Mouse (Mus musculus): ENCODE measurements around the gene Sall1. TPM values are rescaled to one million over a fixed set of nuclear protein-coding genes. Genes with fewer than 3 reads are reported as not detected.

Gene Sall1
- total RNA-seq, 1 experiment from 2014 or later, result not detected

GRCm38 (mm10) chr8:89012024-89012712 lies 31.8 kb downstream of the Sall1 start:
- no peak for ATAC-seq (replicated peaks in 1 of 2; ENCODE audit: insufficient read depth in 1 of 2, low FRiP score in 2 of 2, low TSS enrichment in 1 of 2, low read depth in 1 of 2, poor library complexity in 2 of 2, severe bottlenecking in 2 of 2)

- no peak for ATAC-seq (replicated peaks in 1 of 2; ENCODE audit: insufficient read depth in 1 of 2, low FRiP score in 2 of 2, low TSS enrichment in 1 of 2, low read depth in 1 of 2, poor library complexity in 2 of 2, severe bottlenecking in 2 of 2)
These were observed 35.2 kb downstream of the Sall1 start for GRCm38 (mm10) chr8:89008784-89009183.

- ATAC-seq (replicated peaks in 1 of 2; ENCODE audit: insufficient read depth in 1 of 2, low FRiP score in 2 of 2, low TSS enrichment in 1 of 2, low read depth in 1 of 2, poor library complexity in 2 of 2, severe bottlenecking in 2 of 2), result no peak
These were observed 36.8 kb downstream of the Sall1 start for GRCm38 (mm10) chr8:89007114-89007513.

- no peak for ATAC-seq (replicated peaks in 1 of 2; ENCODE audit: insufficient read depth in 1 of 2, low FRiP score in 2 of 2, low TSS enrichment in 1 of 2, low read depth in 1 of 2, poor library complexity in 2 of 2, severe bottlenecking in 2 of 2)
These were observed 37.5 kb downstream of the Sall1 start for GRCm38 (mm10) chr8:89006426-89006825.

- no peak for ATAC-seq (replicated peaks in 1 of 2; ENCODE audit: insufficient read depth in 1 of 2, low FRiP score in 2 of 2, low TSS enrichment in 1 of 2, low read depth in 1 of 2, poor library complexity in 2 of 2, severe bottlenecking in 2 of 2)
These were observed 38.2 kb downstream of the Sall1 start for GRCm38 (mm10) chr8:89005797-89006196.

GRCm38 (mm10) chr8:89004041-89004440 lies 39.9 kb downstream of the Sall1 start:
- no peak for ATAC-seq (replicated peaks in 1 of 2; ENCODE audit: insufficient read depth in 1 of 2, low FRiP score in 2 of 2, low TSS enrichment in 1 of 2, low read depth in 1 of 2, poor library complexity in 2 of 2, severe bottlenecking in 2 of 2)

GRCm38 (mm10) chr8:89003336-89003896 lies 40.5 kb downstream of the Sall1 start:
- no peak for ATAC-seq (replicated peaks in 1 of 2; ENCODE audit: insufficient read depth in 1 of 2, low FRiP score in 2 of 2, low TSS enrichment in 1 of 2, low read depth in 1 of 2, poor library complexity in 2 of 2, severe bottlenecking in 2 of 2)

- ATAC-seq (replicated peaks in 1 of 2; ENCODE audit: insufficient read depth in 1 of 2, low FRiP score in 2 of 2, low TSS enrichment in 1 of 2, low read depth in 1 of 2, poor library complexity in 2 of 2, severe bottlenecking in 2 of 2), result no peak
These were observed 41.8 kb downstream of the Sall1 start for GRCm38 (mm10) chr8:89002128-89002527.

GRCm38 (mm10) chr8:88997276-88997675 lies 46.7 kb downstream of the Sall1 start:
- ATAC-seq (replicated peaks in 1 of 2; ENCODE audit: insufficient read depth in 1 of 2, low FRiP score in 2 of 2, low TSS enrichment in 1 of 2, low read depth in 1 of 2, poor library complexity in 2 of 2, severe bottlenecking in 2 of 2), result no peak

- no peak for ATAC-seq (replicated peaks in 1 of 2; ENCODE audit: insufficient read depth in 1 of 2, low FRiP score in 2 of 2, low TSS enrichment in 1 of 2, low read depth in 1 of 2, poor library complexity in 2 of 2, severe bottlenecking in 2 of 2)
These were observed 52.0 kb downstream of the Sall1 start for GRCm38 (mm10) chr8:88991780-88992509.

GRCm38 (mm10) chr8:88991176-88991575 lies 52.8 kb downstream of the Sall1 start:
- no peak for ATAC-seq (replicated peaks in 1 of 2; ENCODE audit: insufficient read depth in 1 of 2, low FRiP score in 2 of 2, low TSS enrichment in 1 of 2, low read depth in 1 of 2, poor library complexity in 2 of 2, severe bottlenecking in 2 of 2)

- ATAC-seq (replicated peaks in 1 of 2; ENCODE audit: insufficient read depth in 1 of 2, low FRiP score in 2 of 2, low TSS enrichment in 1 of 2, low read depth in 1 of 2, poor library complexity in 2 of 2, severe bottlenecking in 2 of 2), result no peak
These were observed 55.0 kb downstream of the Sall1 start for GRCm38 (mm10) chr8:88989002-88989401.

GRCm38 (mm10) chr8:88983468-88983867 lies 60.5 kb downstream of the Sall1 start:
- ATAC-seq (replicated peaks in 1 of 2; ENCODE audit: insufficient read depth in 1 of 2, low FRiP score in 2 of 2, low TSS enrichment in 1 of 2, low read depth in 1 of 2, poor library complexity in 2 of 2, severe bottlenecking in 2 of 2), result no peak
